Mouse (Mus musculus) limb, embryonic 15.5 days (tissue): ENCODE data around the gene Mcoln3. TPM values are rescaled to one million over a fixed set of nuclear protein-coding genes. Genes with fewer than 3 reads are reported as not detected.

ENCODE experiments used
- ATAC-seq: fragments of 200-750 bp; cut with Nextera tagmentation; 2 replicates; pipeline ENCODE4 v1.8.0; 2017; ENCODE audit warnings: low read depth, moderate TSS enrichment; ENCODE audit not compliant: insufficient number of reproducible peaks, low FRiP score, low TSS enrichment
- H3K27ac ChIP-seq: fragments of 300-500 bp; sonication (generic); 2 replicates; pipeline ENCODE4 v1.5.1; 2015; ENCODE audit warnings: moderate library complexity, mild to moderate bottlenecking, inconsistent platforms
- H3K27me3 ChIP-seq: fragments of 300-500 bp; sonication (generic); 2 replicates; pipeline ENCODE4 v1.6.1; 2015; ENCODE audit warnings: inconsistent platforms
- H3K36me3 ChIP-seq: fragments of 300-500 bp; sonication (generic); 2 replicates; pipeline ENCODE4 v1.6.1; 2015; ENCODE audit warnings: inconsistent platforms
- H3K4me1 ChIP-seq: fragments of 300-500 bp; sonication (generic); 2 replicates; pipeline ENCODE4 v1.6.1; 2015; ENCODE audit warnings: inconsistent platforms
- H3K4me2 ChIP-seq: fragments of 300-500 bp; sonication (generic); 2 replicates; pipeline ENCODE4 v1.6.1; 2015; ENCODE audit warnings: mild to moderate bottlenecking, inconsistent platforms
- H3K4me3 ChIP-seq: fragments of 300-500 bp; sonication (generic); 2 replicates; pipeline ENCODE4 v1.5.1; 2015; ENCODE audit warnings: mild to moderate bottlenecking, inconsistent platforms
- H3K9ac ChIP-seq: fragments of 300-500 bp; sonication (generic); 2 replicates; pipeline ENCODE4 v1.6.1; 2015; ENCODE audit warnings: inconsistent platforms
- H3K9me3 ChIP-seq: fragments of 300-500 bp; sonication (generic); 2 replicates; pipeline ENCODE4 v1.6.1; 2016; ENCODE audit warnings: inconsistent platforms
- WGBS: fragments of 180-500 bp; shearing (Covaris S2); methylation state at CpG from one replicate; pipeline ENCODE4 v1.1.7; 2015; 5-methylcytosine and 5-hydroxymethylcytosine counted together
- polyA plus RNA-seq: library from polyadenylated mRNA; unstranded; fragments of >200 nt; fragmentation: Nextera tagmentation; extraction: Ambion mirVana; gene quantifications from 2 replicates; pipeline ENCODE4 v1.2.1, GENCODE M21; 2015

The Mcoln3 gene
- polyA plus RNA-seq, 1 experiment from 2014 or later = 2.1 TPM

GRCm38 (mm10) chr3:146107921-146108571 lies 9.2 kb upstream of the Mcoln3 start, which contains the start of gene Wdr63:
Wdr63 (minus strand) TSS chr3:146108130.
- H3K4me1 ChIP-seq = no peaks in the 10 kb centered on the region
- H3K9me3 ChIP-seq = no peaks in the 10 kb centered on the region
- 11% methylated on average over 18 of the region's 18 CpGs for WGBS
- ATAC-seq = peak; percentile 74; the same call in 1 of the 2 replicates
- H3K4me2 ChIP-seq = peak within 1 kb of the TSS; percentile 68
- no peaks in the 10 kb centered on the region for H3K36me3 ChIP-seq
- H3K27ac ChIP-seq = no peak within 1 kb of the TSS
- H3K4me3 ChIP-seq = peak within 1 kb of the TSS; percentile 41
- no peak within 1 kb of the TSS for H3K9ac ChIP-seq
- H3K27me3 ChIP-seq = peaks cover 3% of the 10 kb centered on the region; the same call in 1 of the 2 replicates

DNA sequence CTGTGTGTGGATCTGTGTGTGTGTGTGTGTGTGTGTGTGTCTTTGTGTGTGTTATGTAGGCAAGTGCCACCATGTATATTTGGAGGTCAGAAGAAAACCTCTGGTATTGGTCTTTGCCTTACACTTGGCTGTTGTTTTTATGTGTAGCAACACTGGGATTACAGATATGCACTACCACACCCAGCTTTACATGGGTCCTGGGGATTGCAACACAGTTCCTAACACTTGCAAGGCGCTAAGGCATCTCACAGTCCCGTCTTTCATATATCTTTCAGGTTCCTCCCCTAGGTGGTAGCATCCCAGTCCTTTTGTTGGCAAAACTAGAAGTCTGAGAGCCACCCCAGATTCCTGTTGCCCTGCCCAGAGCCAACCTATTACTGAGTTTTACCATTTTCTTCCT lies 8.3 kb upstream of the Mcoln3 start:
- no peaks in the 10 kb centered on the region for H3K36me3 ChIP-seq
- no peaks in the 10 kb centered on the region for H3K9me3 ChIP-seq
- no peak for ATAC-seq
- no peak overlapping the region for H3K4me3 ChIP-seq
- no peak overlapping the region for H3K27ac ChIP-seq
- 58% methylated on average over 2 of the region's 2 CpGs for WGBS
- H3K4me1 ChIP-seq = no peaks in the 10 kb centered on the region
- peaks cover 3% of the 10 kb centered on the region; the same call in 1 of the 2 replicates for H3K27me3 ChIP-seq
- no peak overlapping the region for H3K9ac ChIP-seq
- no peak overlapping the region for H3K4me2 ChIP-seq

DNA sequence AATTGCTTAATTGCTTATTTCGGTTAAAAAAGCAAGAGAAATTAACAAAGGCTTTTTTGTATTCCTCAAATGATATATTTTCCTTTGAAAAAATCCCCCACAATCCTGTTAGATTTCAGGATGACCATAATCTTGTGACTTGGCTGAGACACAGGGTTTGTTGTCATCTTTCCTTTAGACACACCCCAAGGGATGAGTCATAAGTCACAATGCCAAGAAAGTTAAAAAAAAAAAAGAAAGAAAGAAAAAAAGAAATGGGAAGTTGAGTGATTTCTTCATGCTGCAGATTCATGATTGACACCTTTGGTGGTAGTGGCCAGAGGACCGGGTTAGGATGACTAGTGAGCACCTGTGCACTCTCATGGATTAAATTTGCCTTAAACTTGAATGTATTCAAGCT lies 6.9 kb upstream of the Mcoln3 start:
- H3K4me3 ChIP-seq = no peak overlapping the region
- ATAC-seq = no peak
- no peak overlapping the region for H3K9ac ChIP-seq
- no peak overlapping the region for H3K27ac ChIP-seq
- no peaks in the 10 kb centered on the region for H3K9me3 ChIP-seq
- peaks cover 3% of the 10 kb centered on the region; the same call in 1 of the 2 replicates for H3K27me3 ChIP-seq
- WGBS = 76% methylated on average over 2 of the region's 2 CpGs
- H3K36me3 ChIP-seq = no peaks in the 10 kb centered on the region
- no peaks in the 10 kb centered on the region for H3K4me1 ChIP-seq
- no peak overlapping the region for H3K4me2 ChIP-seq

- Histone ChIP-seq H3K9ac (no peak overlapping the region), H3K4me1 (no peaks in the 10 kb centered on the region), H3K4me3 (no peak overlapping the region), H3K36me3 (no peaks in the 10 kb centered on the region), H3K27me3 (peaks cover 3% of the 10 kb centered on the region; the same call in 1 of the 2 replicates), H3K4me2 (no peak overlapping the region), H3K9me3 (no peaks in the 10 kb centered on the region), H3K27ac (no peak overlapping the region)
- WGBS = 73% methylated on average over 6 of the region's 6 CpGs
- ATAC-seq = no peak
These were observed 6.3 kb upstream of the Mcoln3 start for GRCm38 (mm10) chr3:146110916-146111315.

DNA sequence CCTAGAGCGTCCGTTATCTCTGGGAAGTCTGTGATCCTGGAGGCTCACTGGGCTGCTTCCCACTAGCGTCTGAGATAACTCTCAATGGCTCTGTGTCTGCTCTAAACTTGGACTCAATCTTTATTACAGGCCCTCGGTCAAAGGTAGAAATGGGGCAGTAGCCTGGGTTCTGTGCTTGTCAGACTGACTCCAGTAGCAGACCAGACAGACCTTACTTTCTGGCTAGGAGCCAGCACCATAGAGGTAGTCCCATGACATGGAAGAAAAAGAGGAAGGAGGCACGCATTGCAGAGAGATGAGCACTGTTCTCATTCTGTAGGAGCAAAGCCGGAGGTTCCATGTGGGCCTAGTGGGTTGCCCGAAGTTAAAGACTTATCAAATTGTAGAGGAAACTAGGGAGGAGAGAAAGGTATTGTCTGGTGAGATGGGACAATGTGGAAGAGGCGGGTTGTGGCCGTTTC lies 777 bp downstream of the Mcoln3 start:
- no peaks in the 10 kb centered on the region for H3K36me3 ChIP-seq
- H3K4me2 ChIP-seq = no peak overlapping the region
- H3K27ac ChIP-seq = no peak overlapping the region
- H3K4me1 ChIP-seq = peaks cover 17% of the 10 kb centered on the region
- H3K27me3 ChIP-seq = peaks cover 21% of the 10 kb centered on the region
- ATAC-seq = no peak
- no peak overlapping the region for H3K4me3 ChIP-seq
- no peak overlapping the region for H3K9ac ChIP-seq
- H3K9me3 ChIP-seq = no peaks in the 10 kb centered on the region
- 62% methylated on average over 9 of the region's 9 CpGs for WGBS

DNA sequence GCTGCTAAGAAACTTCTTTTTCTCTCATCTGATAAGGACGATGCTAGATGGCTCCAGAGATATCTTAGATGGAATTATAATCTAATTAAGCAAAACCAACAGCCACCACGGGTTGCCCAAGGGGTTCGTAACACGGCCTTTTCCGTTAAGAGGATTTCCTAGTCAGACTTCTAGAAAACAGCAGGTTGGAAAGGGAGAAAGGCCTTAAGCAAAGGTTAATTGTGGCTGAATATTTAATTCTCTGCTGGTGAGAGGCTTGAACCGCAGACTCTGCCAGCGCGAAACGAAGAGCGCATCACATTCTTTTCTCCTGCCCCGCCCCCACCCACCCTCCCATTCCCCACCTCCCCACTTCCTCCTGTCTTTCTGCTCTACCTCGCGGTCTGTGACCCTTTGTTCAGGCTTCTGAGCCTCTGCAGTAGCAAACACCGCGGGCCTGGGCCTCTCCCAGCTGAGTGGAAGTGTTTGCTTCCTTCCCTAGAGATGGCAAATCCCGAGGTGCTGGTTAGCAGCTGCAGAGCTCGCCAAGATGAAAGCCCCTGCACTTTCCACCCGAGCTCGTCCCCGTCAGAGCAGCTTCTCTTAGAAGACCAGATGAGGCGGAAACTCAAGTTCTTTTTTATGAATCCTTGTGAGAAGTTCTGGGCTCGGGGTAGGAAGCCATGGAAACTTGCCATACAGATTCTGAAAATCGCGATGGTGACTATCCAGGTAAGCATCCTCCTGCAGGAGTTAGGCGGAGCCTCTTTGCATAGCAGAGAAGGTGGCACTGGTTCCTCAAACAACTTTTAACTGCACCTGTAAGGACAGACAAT lies 4.3 kb downstream of the Mcoln3 start:
- no peak for ATAC-seq
- no peak overlapping the region for H3K9ac ChIP-seq
- WGBS = 13% methylated on average over 25 of the region's 25 CpGs
- peaks cover 20% of the 10 kb centered on the region for H3K27me3 ChIP-seq
- no peaks in the 10 kb centered on the region for H3K36me3 ChIP-seq
- H3K4me1 ChIP-seq = peaks cover 20% of the 10 kb centered on the region
- H3K4me2 ChIP-seq = peak overlapping the region; percentile 36
- H3K4me3 ChIP-seq = 0 out of 2 replicates have a peak overlapping the region, but pooled peaks have one; percentile 6
- H3K9me3 ChIP-seq = no peaks in the 10 kb centered on the region
- no peak overlapping the region for H3K27ac ChIP-seq

DNA sequence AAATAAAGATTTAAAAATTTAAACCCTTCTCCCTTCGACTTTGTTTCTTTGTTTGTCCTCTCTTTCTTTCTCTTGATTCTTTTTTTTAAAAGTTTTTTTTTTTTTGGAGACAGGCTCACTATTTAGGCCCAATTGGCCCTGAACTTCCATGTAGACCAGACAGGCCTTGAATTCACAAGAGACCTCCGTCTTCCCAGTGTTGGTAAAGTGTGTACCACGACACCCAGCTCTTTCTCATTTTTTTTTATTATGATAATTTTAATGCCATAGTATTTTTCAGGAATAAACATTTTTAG lies 4.8 kb downstream of the Mcoln3 start:
- Histone ChIP-seq H3K4me1 (peaks cover 19% of the 10 kb centered on the region), H3K9ac (no peak overlapping the region)

DNA sequence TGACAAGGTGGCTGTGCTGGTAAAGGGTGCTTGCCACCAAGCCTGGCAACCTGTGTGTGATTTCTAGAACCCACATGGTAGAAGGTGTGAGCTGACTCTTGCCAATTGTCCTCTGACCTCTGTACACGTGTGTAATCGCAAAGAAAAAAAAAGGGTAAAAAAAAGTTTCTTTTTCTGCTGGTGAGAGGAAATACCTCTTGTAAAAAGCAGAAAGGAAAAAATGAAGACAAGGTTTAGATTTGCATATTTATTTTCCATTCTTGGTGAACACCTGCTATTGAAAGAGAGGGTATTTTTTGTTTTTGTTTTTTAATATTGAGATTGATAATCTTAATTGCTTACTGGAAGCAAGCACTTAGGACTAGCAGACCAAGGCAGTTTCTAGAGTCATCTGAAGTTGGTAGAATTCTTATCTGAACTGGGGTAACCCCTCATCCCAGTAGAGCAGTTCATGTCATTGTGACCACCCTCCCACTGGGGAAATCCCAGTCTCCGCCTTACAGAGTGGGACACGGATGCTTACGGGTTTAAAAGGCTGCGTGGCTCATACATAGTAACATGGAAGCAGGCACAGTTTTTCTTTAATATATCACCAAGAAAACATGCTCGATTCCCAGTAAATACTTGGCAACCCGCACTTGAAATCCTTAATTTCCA lies 5.7 kb downstream of the Mcoln3 start:
- Histone ChIP-seq H3K36me3 (no peaks in the 10 kb centered on the region), H3K9me3 (no peaks in the 10 kb centered on the region), H3K9ac (no peak overlapping the region), H3K27ac (no peak overlapping the region), H3K4me3 (no peak overlapping the region), H3K27me3 (peaks cover 6% of the 10 kb centered on the region; the same call in 1 of the 2 replicates), H3K4me2 (no peak overlapping the region), H3K4me1 (peaks cover 12% of the 10 kb centered on the region)
- ATAC-seq = no peak
- 77% methylated on average over 8 of the region's 8 CpGs for WGBS

More for the DNA sequence above, 4.8 kb downstream of the Mcoln3 start:
- H3K36me3 ChIP-seq = no peaks in the 10 kb centered on the region
- H3K4me2 ChIP-seq = no peak overlapping the region
- ATAC-seq = no peak
- H3K27me3 ChIP-seq = peaks cover 14% of the 10 kb centered on the region
- H3K27ac ChIP-seq = no peak overlapping the region
- H3K4me3 ChIP-seq = no peak overlapping the region
- WGBS = 57% methylated on average over 3 of the region's 3 CpGs
- no peaks in the 10 kb centered on the region for H3K9me3 ChIP-seq

GRCm38 (mm10) chr3:146123464-146123825 lies 6.2 kb downstream of the Mcoln3 start:
- no peaks in the 10 kb centered on the region for H3K9me3 ChIP-seq
- no peak overlapping the region for H3K4me2 ChIP-seq
- H3K4me3 ChIP-seq = no peak overlapping the region
- no peak overlapping the region; the same call in 1 of the 2 replicates for H3K27ac ChIP-seq
- H3K27me3 ChIP-seq = 0 out of 2 replicates have a peak, but pooled peaks cover under 1% of the 10 kb centered on the region
- WGBS = 55% methylated on average over 9 of the region's 9 CpGs
- no peak overlapping the region for H3K9ac ChIP-seq
- peaks cover 12% of the 10 kb centered on the region for H3K4me1 ChIP-seq
- ATAC-seq = no peak
- no peaks in the 10 kb centered on the region for H3K36me3 ChIP-seq

GRCm38 (mm10) chr3:146127205-146127604 lies 10.0 kb downstream of the Mcoln3 start:
- H3K4me1 ChIP-seq = peaks cover 3% of the 10 kb centered on the region; the same call in 1 of the 2 replicates
- no peak overlapping the region for H3K27ac ChIP-seq
- H3K9me3 ChIP-seq = no peaks in the 10 kb centered on the region
- H3K4me2 ChIP-seq = no peak overlapping the region
- no peaks in the 10 kb centered on the region for H3K27me3 ChIP-seq
- H3K4me3 ChIP-seq = no peak overlapping the region
- H3K9ac ChIP-seq = no peak overlapping the region
- 59% methylated on average over 6 of the region's 6 CpGs for WGBS
- no peak for ATAC-seq
- no peaks in the 10 kb centered on the region for H3K36me3 ChIP-seq

- 58% methylated on average over 9 of the region's 9 CpGs for whole genome bisulfite sequencing
- no peak overlapping the region for H3K4me3 ChIP-seq
These were observed 17.6 kb downstream of the Mcoln3 start for GRCm38 (mm10) chr3:146134834-146135233.

DNA sequence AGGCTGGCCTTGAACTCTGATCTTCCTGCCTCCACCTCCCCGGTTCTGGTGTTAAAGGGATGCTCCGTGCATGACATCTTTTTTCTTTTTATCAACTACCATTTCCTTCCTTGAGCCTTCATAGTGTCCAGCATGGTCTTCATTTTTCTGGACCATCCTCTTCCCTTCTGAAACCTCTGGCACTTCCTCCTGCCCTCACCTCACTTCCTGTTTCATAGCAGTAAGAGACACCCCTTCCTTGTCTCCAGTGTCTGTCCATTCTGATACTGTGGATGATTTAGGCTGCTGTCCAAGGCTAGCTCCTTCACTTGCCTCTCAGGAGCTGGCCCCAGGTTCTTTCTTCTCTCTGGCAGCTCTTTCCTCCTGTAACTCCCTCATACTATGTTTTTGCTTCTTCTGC lies 18.2 kb downstream of the Mcoln3 start:
- WGBS = 93% methylated on average over 2 of the region's 2 CpGs
- H3K4me2 ChIP-seq = no peak overlapping the region
- no peak overlapping the region for H3K4me3 ChIP-seq
- no peaks in the 10 kb centered on the region for H3K9me3 ChIP-seq
- ATAC-seq = no peak
- no peaks in the 10 kb centered on the region for H3K27me3 ChIP-seq
- H3K27ac ChIP-seq = no peak overlapping the region
- no peaks in the 10 kb centered on the region for H3K36me3 ChIP-seq
- no peak overlapping the region for H3K9ac ChIP-seq
- no peaks in the 10 kb centered on the region for H3K4me1 ChIP-seq

More at GRCm38 (mm10) chr3:146134834-146135233, 17.6 kb downstream of the Mcoln3 start:
- Histone ChIP-seq H3K9ac (no peak overlapping the region), H3K36me3 (no peaks in the 10 kb centered on the region), H3K27me3 (no peaks in the 10 kb centered on the region), H3K9me3 (no peaks in the 10 kb centered on the region), H3K4me2 (no peak overlapping the region), H3K27ac (no peak overlapping the region), H3K4me1 (no peaks in the 10 kb centered on the region)
- ATAC-seq = no peak
